Mouse (Mus musculus) kidney, postnatal 10 days (tissue): ENCODE data around the gene Khnyn.

Source experiments
- DNase-seq: peaks from one replicate; pipeline ENCODE4 v3.0.0; 2021; ENCODE audit warnings: mixed read lengths

Gene Khnyn

DNA sequence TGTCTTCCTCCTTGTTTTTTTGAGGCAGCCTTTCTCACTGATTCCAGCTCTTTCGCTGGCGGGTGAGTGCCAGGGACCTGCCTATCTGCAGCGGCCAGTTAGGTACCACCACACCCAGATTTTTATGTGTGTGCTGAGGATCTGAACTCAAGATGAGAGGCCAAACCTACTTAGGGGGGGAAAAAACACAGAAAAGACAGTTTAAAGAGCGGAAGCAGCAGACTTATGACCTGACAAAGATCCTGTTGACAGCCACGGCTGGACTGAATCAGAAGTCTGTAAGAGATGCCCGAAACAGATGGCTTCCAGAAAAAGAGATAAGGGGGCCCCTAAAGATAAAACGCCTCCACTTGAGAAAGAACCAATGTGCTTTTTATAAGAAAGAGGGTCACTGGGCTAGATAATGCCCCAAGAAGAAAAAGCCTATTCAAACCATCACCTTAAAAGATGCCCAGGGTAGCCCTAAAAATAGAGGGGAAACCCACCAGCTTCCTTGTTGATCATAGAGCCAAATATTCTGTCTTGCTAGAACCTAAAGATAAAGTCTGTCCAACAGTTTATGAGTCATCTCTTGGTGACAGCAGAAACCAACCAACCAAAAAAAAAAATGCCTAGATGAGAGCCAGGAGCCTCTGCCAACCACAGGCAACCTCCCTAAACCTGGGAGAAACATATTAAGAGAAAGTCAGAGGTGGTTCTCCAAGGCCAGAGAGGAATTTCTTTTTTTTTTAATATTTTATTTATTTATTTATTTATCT lies 37.9 kb downstream of the Khnyn start:
- DNase-seq: no peak

- no peak for DNase-seq
Measured at GRCm38 (mm10) chr14:55926847-55927246, 42.1 kb downstream of the Khnyn start.

- no peak for DNase-seq
Measured at GRCm38 (mm10) chr14:55929263-55929997, 44.7 kb downstream of the Khnyn start.

DNA sequence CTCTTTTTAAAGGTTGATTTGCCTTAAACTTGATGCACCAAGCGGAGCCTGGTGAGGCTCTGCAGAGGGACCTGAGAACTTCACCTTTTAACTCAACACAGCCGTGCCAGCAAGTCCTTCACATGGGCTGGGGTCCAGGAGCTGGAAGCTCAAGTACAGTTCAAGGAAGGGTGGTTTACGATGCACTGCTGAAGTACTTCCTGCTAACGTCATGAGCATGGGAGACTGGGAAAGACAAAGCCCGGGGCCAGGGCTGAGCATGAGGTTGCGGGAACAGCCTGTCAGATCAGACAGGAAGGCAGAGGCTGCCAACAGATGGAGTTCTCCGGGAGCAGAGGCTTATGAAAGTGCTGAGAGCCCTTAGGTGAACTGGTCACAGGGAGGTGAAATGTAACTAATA lies 48.8 kb downstream of the Khnyn start:
- peak; percentile 75 for DNase-seq

- DNase-seq: no peak
Measured at GRCm38 (mm10) chr14:55940070-55940800, 55.5 kb downstream of the Khnyn start.

DNA sequence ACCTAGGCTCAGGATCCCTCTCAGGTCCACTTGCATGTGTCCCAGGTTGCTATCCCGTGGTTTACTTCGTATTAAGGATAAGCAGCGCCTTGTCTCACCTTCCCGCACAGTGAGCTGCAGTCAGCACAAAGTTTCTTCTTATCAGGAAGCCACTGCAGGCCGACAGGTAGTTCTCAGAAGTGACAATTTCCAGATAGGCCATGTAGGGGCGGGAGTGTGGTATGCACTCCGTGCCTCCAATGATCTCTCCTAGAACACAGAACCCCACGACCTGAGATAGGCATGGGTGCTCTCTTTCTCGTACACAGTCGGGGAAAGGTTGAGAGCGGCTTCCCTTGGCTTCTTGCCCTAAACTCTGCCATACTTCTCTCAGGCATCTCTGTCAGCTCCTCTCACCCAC lies 58.9 kb downstream of the Khnyn start:
- no peak for DNase-seq

GRCm38 (mm10) chr14:55944575-55944974 lies 59.8 kb downstream of the Khnyn start, which contains the start of gene Cma1:
Cma1 (minus strand) TSS chr14:55944675.
- no peak for DNase-seq

DNA sequence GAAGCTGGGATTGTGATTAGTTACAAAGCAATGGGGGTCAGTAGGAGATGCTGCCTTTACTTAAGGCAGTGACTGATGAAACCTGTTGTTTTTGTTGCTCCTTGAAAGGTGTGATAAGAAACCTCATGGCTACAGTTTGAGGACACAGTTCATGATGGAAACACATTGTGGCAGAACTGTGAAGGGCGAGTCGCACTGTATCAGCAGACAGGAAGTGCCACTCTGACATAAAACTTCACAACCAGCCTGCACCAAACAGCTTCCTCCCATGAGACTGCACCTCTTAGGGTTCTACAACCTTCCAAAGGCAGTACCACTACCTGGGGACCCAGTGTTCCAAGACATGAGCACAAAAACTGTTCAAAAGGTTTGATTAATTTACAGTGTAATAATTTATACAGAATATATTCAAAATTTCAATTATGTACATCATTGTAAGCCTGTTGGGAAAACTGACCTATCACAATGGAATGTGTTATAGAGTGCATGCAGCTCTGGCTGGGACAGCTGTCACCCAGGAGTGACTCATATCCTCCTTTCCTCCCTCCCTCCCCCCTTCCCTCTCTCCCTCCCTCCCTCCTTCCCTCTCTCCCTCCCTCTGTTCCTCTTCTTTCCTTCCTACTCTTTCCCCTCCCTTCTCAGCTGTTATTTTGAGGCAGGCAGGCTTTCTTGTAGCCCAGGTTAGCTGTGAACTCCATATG lies 61.7 kb downstream of the Khnyn start:
- no peak for DNase-seq
